Mouse (Mus musculus) hematopoietic stem cell, adult 5-6 weeks (primary cell): ENCODE measurements around the gene Sdhaf4. TPM values are rescaled to one million over a fixed set of nuclear protein-coding genes. Genes with fewer than 3 reads are reported as not detected.

Experiments
- ATAC-seq, 2 experiments: fragments of 125-278 bp in 1 of 2; replicated peaks in 1 of 2; 2 replicates each; pipeline ENCODE4 v1.8.0; 2016 to 2017; ENCODE audit warnings: inconsistent platforms in 2 of 2, mild to moderate bottlenecking in 2 of 2, moderate number of reproducible peaks in 2 of 2, low read depth in 1 of 2, moderate TSS enrichment in 1 of 2; ENCODE audit not compliant: low FRiP score in 2 of 2, poor library complexity in 2 of 2, severe bottlenecking in 2 of 2, insufficient read depth in 1 of 2, low TSS enrichment in 1 of 2
- total RNA-seq: library from RNA; stranded (forward); fragments of 172-1452, 232-1000 nt; gene quantifications from 2 replicates; pipeline ENCODE4 v1.2.3, GENCODE M21; 2017

The Sdhaf4 gene
- total RNA-seq, 1 experiment from 2014 or later = 25.1 TPM

GRCm38 (mm10) chr1:23966226-23966625, 39.2 kb downstream of the Sdhaf4 start:
- ATAC-seq = peak in 1 of 2 experiments; percentile 45; a peak in 2 of 4 replicates

DNA sequence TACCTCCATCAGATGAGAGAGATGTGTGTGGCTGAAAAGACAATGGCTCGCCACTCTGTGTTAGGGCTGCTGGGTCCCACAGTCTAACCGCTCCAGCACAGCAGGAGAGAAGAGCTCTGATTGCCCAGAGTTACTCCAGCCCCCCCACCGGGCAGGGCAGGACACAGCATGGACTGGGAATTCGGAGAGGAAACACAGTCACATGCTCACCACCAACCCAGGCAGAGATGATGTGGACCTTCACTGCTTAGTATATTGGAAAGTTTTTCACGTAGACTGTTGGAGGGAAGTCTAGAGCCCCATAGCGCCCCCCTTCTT, 46.1 kb downstream of the Sdhaf4 start:
- ATAC-seq = no peak

DNA sequence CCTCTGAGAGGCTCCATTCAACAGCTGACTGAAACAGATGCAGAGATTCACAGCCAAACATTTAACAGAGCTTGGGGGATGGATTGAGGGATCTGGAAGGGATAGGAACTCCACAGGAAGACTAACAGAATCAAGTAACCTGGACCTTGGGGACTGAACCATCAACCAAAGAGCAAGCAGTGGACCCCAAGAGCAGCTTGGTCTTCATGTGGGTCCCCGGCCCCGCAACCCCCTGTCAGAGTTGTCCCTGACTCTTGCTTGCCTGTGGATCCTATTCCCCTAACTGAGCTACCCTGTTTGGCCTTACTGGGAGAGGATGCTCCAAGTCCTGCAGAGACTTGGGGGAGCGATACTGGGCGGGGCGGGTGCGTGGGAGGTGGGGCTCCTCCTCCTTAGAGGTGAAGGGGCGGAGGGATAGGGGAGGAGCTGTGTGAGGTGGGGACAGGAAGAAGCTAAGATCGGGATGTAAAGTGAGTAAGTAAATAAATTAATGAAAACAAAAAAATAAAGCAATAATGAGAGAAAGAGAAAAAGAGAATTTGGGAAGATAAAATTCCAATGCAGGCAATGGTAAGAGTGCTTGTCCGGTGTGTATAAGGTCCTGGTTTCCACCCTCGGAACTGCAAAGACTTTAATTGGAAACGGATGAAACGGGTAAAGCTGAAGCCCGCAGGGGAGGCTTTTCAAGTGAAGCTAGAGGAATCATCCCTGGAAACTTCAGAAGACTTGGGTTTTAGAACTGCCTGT, 46.6 kb downstream of the Sdhaf4 start:
- ATAC-seq = no peak; a peak in 1 of 4 replicates

GRCm38 (mm10) chr1:23958101-23958500, 47.4 kb downstream of the Sdhaf4 start:
- no peak for ATAC-seq

DNA sequence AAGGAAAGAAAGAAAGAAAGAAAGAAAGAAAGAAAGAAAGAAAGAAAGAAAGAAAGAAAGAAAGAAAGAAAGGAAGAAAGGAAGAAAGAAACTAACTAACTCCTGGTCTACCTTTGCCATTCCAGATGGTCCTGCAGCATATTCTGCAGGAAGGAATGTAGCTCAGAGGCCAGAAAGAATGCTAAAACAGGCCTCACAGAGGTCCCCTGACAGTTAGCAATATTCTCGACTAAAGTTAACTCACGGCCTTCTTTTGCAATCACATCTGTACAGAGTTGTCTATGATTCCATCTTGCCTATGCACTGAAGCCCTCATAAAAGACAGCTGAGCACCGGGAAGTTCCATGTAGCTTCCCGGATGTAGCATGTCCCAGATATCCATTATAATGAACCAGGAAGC, 49.9 kb downstream of the Sdhaf4 start:
- ATAC-seq = no peak

- no peak for ATAC-seq
These were observed 51.5 kb downstream of the Sdhaf4 start for GRCm38 (mm10) chr1:23953921-23954320.

- no peak for ATAC-seq
These were observed 56.4 kb downstream of the Sdhaf4 start for GRCm38 (mm10) chr1:23948778-23949699.

- no peak for ATAC-seq
These were observed 57.2 kb downstream of the Sdhaf4 start for GRCm38 (mm10) chr1:23948290-23948689.

Other genes with a start within 250 kb of the Sdhaf4 start
- gene B3gat2, start 243.9 kb downstream of the Sdhaf4 start, total RNA-seq = 0.19 TPM in 1 of 2 replicates, not detected in the other
- 38.5 and 47.2 TPM in 2 replicates for gene Smap1, start 83.3 kb downstream of the Sdhaf4 start, total RNA-seq
- 7.5 and 10.5 TPM in 2 replicates for gene Fam135a, start 94.7 kb upstream of the Sdhaf4 start, total RNA-seq
- not detected in 2 replicates for gene Col9a1, start 172.0 kb upstream of the Sdhaf4 start, total RNA-seq